Mouse (Mus musculus) kidney, adult 18-20 months (tissue): ENCODE results near the gene Nol3.
A peak's percentile ranks its signal among the peaks of the same experiment; 100 is the strongest.
"Not testable (repeated sequence)": the region's sequence is repeated elsewhere in the genome, so short reads cannot be mapped to it uniquely, and the experiment has no call there.

Experiments
- DNase-seq: peaks from one replicate; pipeline ENCODE4 v3.0.0; 2021

The Nol3 gene

DNA sequence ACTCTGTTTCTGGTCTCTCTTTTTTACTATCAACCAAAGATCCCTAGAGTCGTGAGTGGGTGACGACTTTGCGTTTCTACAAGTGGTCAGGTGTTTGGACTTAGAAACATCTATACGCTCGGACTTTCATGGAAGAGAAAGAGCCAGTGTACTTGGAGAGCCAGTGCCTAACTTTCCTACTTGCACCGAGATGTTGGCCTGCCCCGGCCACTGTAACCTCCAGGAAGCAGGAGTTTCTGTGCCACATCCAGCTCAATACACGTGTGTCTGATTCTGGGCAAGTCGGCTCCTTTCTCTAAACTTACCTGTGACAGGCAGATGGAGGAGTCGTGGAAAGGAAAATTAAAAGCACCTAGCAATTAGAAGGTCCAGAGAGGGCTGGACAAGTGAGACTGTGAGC lies at the start of gene Nol3:
Gene Nol3, plus strand, starts transcription at position 301 of the 400 bp plus-strand sequence.
- no peak for DNase-seq

DNA sequence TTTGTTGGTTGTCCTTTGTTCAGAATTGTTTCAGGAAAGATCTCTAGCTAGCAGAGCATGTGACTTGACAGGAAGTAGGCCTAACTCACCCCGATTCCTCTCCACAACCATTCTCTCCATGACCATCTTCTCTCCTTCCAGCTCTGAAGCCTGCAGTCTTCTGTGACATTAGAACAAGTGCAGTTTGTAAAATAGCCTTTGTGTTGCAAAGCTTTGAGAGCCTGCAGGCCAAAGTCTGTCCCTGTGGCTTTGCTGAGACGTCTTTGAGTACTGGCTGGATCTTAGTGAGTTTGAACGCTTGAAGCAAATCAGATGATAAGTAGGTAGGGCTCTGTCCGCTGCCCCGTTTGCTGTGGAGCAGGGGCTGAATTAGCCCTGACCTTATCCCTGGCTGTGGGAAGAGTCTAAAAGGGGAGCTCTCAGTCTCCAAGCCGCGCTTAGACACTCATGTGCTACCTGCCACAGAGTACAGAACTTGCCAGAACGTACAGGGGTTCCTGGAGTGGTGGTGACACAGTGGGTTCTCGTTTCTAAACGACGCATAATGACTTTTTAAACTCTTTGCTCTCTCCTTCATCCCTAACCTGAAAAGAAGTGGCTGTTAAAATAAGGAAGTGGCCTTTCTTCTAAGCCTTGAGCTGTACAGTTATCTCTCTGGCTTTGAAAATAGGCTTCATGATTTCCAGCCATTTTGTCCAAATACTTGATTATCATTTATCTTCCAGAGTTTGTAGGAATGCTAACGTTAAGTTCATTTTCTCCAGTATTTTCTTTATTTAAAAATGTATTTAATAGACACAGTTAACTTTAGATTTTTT lies 44.2 kb upstream of the Nol3 start:
- no peak for DNase-seq

DNA sequence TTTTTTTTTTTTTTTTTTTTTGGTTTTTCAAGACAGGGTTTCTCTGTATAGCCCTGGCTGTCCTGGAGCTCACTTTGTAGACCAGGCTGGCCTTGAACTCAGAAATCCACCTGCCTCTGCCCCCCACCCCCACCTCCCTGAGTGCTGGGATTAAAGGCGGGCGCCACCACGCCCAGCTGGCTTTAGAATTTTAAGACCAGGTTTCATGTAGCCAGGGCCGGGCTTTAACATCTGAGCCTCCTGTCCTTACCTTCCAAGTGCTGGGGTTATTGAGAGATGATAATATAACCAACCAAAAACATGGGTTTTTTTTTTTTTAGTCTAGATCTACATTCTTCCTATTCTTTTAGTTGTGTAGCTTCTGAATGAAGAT lies 43.6 kb upstream of the Nol3 start:
- not testable (repeated sequence) for DNase-seq

DNA sequence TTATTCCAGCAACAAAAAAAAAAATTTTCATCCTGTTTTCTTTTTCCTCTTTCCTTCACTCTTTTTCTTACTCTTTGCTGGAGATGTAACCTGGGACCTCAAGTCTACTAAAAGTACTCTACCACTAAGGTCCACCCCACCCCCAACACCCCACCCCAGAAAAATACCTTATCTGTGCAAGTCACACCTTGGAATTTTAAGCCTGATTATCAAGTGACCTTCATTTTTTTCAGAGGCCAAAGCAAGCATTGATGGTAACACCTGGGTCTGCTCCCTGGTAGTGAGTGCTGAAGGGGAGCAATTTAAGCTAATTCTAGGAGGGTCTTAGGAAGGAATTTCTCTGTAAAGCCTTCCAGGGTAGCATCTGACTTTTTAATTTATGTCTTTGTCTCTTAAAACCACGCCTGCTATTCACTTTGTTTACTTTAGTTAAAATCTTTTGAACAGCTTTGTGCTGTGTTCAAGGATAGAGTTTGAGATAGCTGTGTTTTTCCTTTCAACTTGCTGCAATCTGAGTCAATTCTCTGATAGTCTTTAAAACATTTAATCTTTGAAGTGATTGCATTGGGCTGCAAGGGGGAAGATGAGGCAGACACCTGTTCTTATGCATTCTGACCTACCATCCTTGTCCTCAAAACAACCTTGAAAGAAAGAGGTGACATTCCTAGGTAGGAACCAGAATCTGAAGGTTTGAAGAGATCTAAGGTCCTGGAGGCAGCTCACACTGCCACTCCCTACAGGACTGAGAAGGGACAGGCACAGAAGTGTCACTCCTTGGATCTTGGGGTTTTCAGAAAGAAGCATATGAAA lies 42.6 kb upstream of the Nol3 start:
- no peak for DNase-seq

DNA sequence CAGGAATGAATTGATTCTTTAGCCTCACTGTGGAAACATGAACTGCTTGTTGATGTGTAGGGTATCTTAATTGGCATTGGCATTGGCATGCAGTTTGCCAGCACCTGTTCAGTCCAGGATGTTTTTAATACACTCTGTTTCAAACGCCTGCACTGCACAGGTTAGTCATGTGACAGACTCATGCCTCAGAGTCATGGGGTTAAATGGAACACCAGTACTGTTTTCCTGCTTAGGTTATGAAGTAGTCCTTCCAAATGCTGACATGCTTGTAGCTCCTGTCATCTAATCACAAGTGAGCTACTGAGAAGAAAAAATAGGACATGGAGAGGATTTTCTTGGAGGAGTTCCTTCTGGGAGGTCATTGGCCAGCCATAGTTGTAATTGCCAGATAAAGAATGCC lies 40.7 kb upstream of the Nol3 start:
- DNase-seq = peak; percentile 28

DNA sequence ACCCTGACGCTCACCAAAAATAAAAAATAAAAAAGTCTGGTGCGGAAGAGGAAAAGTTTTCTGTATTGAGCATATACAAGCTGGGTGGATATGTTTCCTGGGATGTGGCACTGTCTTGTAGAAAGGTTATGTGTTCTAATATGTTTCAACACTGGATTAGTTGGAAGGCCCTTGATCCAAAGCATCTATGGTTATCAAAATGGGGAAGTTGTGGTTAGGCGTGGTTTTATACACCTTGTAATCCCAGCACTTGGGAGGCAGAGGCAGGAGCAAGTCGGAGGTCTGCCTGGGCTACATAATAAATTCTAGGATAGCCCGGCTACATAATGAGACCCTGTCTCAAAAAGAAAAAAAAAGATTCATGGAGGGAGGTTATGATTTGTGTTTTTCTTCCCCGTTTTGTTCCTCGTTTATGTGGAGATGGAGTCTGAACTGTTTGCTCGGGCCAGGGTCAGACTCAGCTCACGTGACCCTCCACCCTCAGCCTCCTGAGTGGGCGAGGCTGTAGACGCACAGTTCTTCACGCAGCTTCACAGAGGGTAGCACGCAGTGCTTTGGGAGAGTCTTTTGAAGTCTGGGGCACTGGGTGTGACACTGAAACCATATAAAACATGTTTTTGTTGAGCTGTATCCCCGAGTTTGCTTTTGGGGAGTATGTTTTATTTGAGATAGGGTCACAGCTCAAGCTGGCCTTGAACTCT lies 38.3 kb upstream of the Nol3 start:
- no peak for DNase-seq

DNA sequence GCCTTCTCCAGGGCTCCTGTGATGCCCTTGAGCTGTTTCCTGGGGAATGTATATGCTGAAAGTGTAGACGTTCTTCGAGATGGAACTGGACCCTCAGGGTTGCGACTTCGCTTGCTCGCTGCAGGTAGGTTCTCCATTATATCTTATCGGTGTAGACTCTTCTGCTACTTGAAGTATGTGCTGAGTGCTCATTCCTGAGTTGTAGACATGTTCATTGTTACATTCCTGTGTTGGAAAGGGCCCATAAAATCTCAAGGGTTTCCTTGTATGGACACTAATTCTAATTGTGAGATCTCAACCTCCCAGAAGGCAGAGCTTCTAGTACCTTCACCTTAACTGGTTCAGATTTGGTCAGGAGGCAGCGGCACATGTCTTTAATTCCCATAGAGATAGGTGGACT lies 34.9 kb upstream of the Nol3 start:
- no peak for DNase-seq

DNA sequence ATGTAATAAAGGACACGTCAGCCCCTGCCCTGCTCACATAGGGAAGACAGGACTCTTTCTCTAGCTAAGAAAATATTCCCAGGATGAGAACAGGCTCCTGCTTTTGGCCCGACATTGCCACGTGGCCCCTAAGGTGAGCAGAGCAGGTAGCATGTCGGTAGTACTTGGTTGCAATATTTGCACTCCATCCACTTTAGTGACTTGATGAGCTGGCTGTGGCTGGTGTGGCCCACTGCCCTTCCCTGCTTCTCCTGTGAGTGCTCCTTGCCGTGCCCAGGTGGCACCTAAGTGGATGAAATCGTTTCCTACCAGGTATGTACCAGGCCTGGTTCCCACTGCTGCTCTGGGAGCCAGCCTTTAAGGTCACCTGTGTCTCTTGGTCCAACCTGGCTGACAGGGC lies 24.0 kb upstream of the Nol3 start:
- no peak for DNase-seq

DNA sequence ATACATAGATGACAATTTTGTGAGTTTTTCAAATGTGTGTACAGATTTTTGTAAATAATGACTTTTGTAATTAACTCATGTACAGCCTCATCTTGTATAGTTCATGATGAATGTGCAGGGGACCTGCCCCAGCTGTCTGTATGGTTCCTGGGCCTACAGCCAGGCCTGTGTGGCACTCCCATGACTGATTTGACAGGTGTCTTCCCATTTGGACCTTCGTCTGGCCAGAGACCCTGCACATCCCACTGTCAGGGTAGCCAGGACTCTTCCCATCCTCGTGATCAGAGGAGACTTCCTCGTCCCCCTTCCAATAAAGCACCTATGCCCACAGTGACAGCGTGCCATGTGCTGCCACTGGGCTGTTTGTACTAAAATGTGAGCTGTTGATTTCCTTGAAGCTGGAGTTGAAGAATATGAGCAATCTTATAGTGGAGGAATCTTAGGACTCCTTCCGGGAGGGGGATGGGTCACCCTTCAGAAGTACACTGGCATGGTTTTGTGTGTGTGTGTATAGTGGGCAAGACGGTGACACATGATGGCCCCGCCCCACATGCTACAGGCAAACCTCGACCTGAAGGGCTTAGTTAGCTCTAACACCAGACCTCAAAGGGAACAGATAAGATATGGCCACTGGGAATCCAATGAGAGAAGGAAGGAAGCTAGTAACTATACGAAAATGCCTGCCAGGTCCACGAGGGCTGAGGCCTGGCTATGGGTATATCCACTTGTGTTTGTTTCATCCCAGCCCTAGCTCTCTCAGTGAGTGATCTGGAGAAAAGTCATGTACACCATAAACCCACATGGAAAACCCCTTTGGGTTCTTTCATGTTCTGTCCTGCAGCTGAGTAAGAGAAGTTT lies 23.0 kb upstream of the Nol3 start:
- no peak for DNase-seq

DNA sequence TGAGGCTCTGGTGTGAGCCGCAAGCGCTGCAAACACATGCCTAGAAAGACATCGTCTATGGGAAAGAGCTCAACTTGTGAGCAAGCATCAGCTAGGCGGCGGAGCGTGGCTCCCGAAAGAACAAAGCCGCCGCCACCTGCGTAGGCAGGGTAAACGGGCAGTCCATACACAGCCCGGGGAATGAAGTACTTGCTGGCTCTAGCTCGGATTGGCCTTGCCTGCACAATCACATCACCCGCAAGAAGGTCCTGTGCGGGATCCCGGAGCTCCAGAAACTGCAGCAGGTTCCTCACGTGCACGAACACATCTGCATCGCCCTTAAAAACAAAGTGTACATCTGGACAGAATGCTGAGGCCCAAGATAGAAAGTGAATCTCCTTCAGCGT lies 22.2 kb upstream of the Nol3 start:
- no peak for DNase-seq

DNA sequence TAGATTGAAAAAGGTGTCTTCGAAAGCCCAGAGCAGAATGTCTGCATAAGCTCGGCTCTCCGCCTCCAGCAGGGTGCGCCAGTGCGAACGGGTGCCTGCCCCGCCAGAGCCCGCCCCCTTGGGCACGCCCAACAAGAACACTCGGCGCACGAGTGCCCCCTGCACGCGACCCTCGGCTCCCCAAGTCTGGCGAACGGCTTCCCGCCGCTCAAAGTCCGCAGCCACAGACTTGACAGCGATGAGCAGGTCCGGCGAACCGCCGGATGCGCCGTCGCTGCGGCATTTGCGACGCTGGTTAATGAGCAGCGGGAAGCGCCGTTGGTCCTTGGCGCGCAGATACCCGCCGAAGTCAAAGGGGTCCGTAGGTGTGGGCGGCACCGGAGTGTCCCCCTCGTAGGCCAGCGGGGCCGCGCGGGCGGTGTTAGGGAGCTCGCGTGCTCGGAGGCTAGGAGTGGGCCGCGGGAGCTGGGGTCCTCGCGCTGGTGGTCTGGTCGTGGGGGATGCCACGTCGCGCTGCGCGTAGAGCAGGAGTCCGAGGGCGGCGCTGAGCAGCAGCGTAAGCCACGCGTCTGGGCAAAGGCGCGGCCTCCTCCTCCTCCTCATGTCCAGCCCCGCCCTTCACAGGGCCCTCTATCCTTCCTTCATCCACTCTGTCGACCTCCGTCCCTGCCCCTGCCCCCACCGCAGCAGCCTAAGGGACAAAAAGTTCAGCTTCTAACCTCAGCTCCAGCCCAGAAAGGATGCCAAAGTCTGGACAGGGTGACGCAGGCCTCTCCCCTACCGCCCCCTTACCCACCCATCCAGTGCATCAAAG lies 21.6 kb upstream of the Nol3 start:
- peak; percentile 90 for DNase-seq

DNA sequence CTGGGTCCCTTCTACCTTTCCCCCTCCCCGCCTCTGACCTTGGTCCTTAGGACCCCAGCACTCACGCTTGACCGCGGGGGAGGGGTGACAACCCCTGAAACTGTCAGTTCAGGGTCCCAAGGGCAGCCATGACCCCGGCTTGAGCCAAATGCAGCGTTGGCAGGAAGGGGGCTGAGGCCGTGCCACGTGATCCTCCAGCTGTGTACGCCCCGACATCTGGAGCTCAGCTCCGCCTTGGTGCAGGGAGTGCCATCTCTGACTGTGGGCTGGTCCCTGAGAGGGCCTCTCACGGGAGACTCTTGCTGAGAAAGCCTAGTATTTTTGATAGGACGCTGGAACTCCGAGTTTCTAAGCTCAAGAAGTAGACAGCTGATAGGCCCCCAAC lies 21.0 kb upstream of the Nol3 start, which contains the start of gene B3gnt9:
Gene B3gnt9, minus strand, starts transcription at position 188 of the 385 bp plus-strand sequence.
- DNase-seq = peak; percentile 39

DNA sequence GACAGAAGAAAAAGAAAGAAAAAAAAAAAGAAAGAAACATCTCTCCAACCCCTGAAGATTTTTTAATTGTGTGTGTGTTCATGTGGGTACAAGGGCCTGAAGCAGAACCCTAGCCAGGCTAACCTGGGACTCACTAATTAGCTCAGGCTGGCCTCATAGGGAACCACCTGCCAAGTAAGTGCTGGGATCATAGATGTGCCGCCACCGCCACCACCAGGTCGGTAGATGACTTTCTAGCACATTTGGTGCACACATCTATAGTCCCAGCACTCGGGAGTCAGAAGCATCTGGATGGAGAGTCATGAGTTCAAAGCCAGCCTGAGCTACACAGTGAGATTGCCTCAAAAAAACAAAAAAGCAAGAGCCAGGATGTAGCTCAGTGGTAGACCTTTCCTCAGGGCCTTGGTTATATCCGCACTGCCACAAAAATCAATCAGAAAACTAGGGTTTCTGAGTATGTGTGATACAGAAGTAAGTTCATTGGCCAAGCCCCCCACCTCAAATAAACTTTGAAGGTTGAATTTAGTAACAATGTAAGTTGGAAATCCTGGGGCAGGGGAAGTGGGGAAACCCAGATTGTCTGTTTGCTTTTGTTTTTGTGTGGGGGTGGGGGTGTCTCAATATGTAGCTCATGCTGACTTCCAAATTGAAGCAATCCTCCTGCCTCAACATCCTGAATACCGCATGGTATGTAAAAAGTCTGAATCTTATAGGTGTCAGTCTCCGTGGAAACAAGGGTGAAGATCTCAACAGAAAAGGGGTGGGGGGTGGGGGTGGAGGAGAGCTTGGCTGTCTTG lies 18.4 kb upstream of the Nol3 start:
- DNase-seq = no peak

DNA sequence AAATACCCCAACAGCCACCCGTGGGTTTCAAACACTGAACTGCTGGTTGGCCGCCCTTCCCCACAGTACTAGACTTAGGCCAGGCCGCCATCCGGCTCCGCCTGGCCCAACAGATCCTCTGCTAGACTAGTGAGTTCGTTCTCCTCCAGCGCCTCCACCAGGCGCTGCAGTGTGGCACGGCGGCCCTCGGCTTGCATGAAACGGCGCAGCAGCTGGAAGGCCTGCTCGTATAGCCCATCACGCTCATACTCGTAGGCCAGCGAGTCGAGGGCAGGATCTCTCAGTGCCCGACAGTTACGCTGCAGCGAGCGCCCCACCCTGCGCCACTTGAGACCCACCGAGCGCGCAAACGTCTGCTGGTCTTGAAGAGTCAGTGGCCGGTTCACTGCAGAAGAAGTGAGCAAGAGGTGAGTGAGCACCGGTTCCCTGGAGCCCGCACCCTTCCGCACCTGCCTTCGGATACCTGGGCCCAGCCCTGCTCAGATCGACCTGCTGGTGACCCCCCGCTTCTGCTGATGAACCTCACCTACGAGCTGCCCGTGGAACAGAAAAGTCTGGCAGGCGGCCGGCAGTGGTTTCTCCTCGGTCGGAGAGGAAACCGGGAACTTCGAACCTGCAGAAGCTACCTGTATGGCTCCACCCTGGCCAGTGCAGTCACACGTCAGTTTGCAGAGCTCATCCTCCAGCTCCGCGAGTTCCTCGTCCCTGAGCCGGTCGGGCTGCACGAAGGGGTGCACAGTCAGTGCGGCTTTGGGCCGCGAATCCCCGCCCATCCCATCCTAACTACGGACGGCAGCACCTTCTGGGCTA lies 16.8 kb upstream of the Nol3 start:
- no peak for DNase-seq

DNA sequence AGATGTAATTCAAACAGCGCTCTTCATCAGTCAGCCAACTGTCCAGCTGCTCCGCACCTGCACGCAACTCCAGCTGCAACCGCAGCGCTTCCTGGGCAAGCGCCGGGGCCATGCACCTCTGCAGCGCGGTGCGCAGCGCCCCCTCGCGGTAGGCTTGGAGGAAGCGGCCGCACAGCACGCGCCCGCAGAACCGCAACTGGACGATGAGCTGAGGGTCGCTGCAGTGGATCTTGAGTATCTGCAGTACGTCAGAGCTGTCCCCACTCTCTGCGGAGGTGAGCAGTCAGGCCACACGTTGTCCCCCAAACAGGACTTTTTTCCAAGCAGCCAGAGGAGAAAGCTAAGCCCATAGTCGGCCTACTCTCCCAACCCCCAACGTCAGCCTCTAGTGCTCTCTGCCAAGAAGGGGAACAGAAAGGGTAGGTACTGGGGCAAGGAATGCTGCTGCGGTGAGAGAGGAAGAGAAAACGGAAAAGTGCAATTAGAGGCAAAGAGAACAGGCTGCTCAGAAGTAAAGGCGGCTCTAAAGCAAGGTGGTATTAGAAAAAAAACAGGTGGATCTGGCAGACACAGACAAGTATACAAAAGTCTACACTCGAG lies 16.1 kb upstream of the Nol3 start:
- peak; percentile 76 for DNase-seq

DNA sequence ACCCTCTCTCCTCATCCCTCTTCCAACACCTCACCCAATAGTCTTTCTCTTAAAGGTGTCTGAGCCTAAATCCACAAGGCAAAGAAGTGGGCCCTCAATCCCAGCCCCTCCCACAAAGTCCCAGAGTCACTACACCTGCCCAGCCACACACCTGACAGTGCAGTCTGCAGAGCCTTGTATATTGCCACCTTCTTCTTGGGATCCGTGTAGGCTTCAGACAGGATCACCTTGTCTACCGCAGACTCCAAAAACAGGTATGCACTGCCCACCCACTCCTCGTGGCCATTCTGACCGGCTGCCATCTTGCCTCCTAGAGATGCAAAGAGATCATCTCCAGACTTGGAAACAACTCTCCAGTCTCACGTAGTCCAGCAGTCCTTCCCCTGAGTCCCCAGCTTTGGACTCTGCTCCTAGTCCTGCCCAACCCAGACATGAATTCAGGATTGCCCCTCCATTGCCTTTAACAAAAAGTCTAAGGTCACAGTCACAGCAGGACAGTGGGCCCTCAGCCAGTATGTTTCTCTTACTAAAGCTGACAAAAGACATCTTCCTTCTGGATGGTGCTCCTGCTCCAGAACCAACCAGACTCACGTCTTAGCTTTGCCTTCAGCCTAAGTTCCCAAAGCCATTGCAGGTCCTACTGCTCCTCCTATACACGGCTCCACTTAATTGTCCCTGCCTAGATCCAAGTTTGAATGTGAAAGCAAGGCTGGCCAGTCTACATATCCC lies 15.4 kb upstream of the Nol3 start:
- no peak for DNase-seq

DNA sequence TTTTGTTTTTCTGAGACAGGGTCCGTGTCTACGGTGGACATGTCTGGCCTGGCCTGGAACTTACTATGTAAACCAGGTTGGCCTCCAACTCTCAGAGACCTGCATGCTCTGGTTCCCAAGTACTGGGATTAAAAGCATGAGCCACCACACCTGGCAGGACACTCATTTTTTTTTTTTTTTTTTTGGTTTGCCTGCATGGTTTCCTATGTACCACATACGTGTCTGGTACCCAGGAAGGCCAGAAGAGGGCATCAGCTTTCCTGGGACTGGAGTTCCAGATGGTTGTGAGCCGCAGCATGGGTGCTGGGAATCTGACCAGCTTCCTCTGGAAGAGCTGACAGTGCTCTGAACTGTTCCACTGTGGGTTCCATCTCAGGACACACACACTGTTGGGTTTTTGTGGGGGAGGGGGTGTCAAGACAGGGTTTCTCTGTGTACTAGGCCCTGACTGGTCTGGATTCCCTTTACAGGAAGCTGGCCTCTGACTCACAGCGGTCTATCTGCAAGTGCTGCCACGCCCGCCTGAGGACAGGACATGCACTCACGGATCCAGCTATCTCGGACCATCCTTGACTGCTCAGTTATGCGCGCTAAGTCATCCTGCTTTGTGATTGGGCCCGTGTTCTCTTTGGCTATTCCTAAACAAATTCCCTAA lies 14.5 kb upstream of the Nol3 start:
- no peak for DNase-seq

DNA sequence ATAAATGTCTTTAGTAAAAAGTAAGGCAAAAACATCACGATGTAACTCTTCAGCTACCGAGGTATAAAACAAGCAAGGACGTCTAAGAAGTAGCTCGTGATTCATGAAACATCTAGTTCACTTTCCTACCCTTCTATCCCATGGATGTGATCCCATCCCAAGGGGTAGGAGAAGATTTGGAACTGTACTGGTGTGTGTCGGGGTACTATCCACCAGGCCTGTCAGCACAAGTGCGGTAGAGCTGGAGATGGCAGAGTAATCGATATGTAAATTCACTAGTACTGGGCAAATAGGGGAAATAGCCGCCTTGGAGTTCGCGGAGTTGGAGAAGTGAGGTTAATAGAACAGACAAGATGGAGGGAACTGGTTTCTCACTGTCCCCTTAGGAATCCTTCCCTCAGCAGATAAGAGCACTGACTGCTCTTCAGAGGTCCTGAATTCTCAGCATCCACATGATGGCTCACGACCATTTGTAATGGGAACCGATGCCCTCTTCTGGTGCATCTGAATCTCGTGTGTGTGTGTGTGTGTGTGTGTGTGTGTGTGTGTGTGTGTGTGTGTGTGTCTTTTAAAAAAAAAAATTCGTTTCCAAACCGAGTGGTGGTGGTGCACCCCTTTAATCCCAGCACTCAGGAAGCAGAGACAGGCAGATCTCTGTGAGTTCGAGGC lies 12.6 kb upstream of the Nol3 start:
- no peak for DNase-seq
